Mouse (Mus musculus) hindbrain, embryonic 16.5 days (tissue): ENCODE measurements around the gene Arglu1. TPM values are rescaled to one million over a fixed set of nuclear protein-coding genes. Genes with fewer than 3 reads are reported as not detected.

ENCODE experiments used
- ATAC-seq: fragments of 200-750 bp; cut with Nextera tagmentation; 2 replicates; pipeline ENCODE4 v1.8.0; 2017; ENCODE audit warnings: moderate TSS enrichment, moderate library complexity
- H3K27ac ChIP-seq: fragments of 300-500 bp; sonication (generic); 2 replicates; pipeline ENCODE4 v1.5.1; 2014; ENCODE audit warnings: low read depth, mild to moderate bottlenecking, control low read depth, low read length, moderate library complexity
- H3K27me3 ChIP-seq: fragments of 300-500 bp; sonication (generic); replicated peaks from 2 replicates; pipeline ENCODE4 v1.6.1; 2014; ENCODE audit warnings: low read length; ENCODE audit not compliant: control insufficient read depth, insufficient read depth
- H3K36me3 ChIP-seq: fragments of 300-500 bp; sonication (generic); 2 replicates; pipeline ENCODE4 v1.6.1; 2014; ENCODE audit warnings: mild to moderate bottlenecking, low read length, moderate library complexity, mixed read lengths; ENCODE audit not compliant: control insufficient read depth, insufficient read depth
- H3K4me1 ChIP-seq: fragments of 300-500 bp; sonication (generic); 2 replicates; pipeline ENCODE4 v1.6.1; 2014; ENCODE audit warnings: low read depth, low read length; ENCODE audit not compliant: control insufficient read depth, insufficient read depth
- H3K4me2 ChIP-seq: fragments of 300-500 bp; sonication (generic); 2 replicates; pipeline ENCODE4 v1.6.1; 2014; ENCODE audit warnings: mild to moderate bottlenecking, low read length, control low read depth, moderate library complexity
- H3K4me3 ChIP-seq: fragments of 300-500 bp; sonication (generic); 2 replicates; pipeline ENCODE4 v1.5.1; 2014; ENCODE audit warnings: mild to moderate bottlenecking, low read length, control low read depth, moderate library complexity
- H3K9ac ChIP-seq: fragments of 300-500 bp; sonication (generic); 2 replicates; pipeline ENCODE4 v1.6.1; 2014; ENCODE audit warnings: low read depth, mild to moderate bottlenecking, control low read depth, low read length, moderate library complexity
- H3K9me3 ChIP-seq: fragments of 300-500 bp; sonication (generic); 2 replicates; pipeline ENCODE4 v1.6.1; 2014; ENCODE audit warnings: mild to moderate bottlenecking, low read length, moderate library complexity; ENCODE audit not compliant: control insufficient read depth
- WGBS: fragments of 180-500 bp; shearing (Covaris S2); extraction: QIAGEN DNeasy Blood & Tissue Kit; methylation state at CpG from one replicate; pipeline ENCODE4 v1.1.7; 2014; 5-methylcytosine and 5-hydroxymethylcytosine counted together
- polyA plus RNA-seq: library from polyadenylated mRNA; unstranded; fragments of >200 nt; fragmentation: Nextera tagmentation; extraction: Ambion mirVana; gene quantifications from 2 replicates; pipeline ENCODE4 v1.2.1, GENCODE M21; 2015

Gene Arglu1
- polyA plus RNA-seq: 111 and 117 TPM in 2 replicates

DNA sequence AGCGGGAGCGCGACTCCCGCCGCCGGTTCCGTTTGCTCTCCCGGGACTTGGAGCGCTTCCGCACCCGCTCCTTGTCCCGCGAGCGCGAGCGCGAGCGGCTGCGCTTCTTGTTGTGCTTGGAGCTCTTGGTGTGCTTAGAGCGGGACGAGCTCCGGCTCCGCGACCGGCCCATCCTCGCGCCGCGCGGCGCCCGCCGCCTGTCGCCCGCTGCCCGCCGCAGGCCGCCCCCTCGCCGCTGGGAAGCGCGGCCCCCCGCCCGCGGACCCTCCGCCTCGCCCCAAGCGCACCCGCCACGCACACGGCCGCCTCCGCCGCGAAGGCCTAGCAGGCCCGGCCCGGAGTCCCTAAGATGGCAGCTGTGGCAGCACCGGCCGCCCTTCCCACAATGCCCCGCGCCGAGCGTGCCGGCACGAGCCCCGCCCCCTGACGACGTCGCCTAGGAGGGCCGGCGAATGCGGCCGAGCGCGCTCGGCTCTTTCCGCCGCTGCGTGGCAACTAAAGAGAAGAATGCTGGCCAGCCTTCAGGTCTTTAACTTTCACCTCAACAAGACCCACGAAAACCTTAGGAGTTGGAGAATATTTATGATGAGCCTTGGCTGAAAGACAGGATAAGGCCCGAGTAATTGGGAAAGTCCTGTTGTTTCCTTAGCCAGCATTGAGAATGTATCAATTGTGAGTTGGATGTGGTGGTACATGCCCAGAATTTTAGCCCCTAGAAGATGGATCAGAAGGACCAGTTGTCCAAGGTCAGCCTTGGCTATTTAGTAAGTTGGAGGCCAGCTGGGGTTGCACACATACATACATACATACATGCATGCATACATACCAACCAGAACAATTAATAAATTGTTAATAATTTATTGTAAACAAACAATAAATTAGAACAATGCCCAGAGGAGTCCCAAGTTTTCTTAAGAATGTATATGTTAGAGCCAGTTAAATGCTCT, at the start of gene Arglu1:
Gene Arglu1, minus strand, starts transcription at position 376 of the 947 bp plus-strand sequence.
- Histone ChIP-seq H3K27ac (peak within 1 kb of the TSS; percentile 98), H3K4me2 (peak within 1 kb of the TSS; percentile 87), H3K9ac (peak within 1 kb of the TSS; percentile 100), H3K4me1 (peaks cover 28% of the 10 kb centered on the region), H3K9me3 (no peaks in the 10 kb centered on the region), H3K27me3 (no peaks in the 10 kb centered on the region), H3K4me3 (peak within 1 kb of the TSS; percentile 83), H3K36me3 (no peaks in the 10 kb centered on the region)
- under 1% methylated on average over 68 of the region's 81 CpGs for WGBS
- ATAC-seq: peak; percentile 96

- 70% methylated on average over 3 of the region's 3 CpGs for WGBS
Measured at GRCm38 (mm10) chr8:8737271-8737670, 47.0 kb upstream of the Arglu1 start.

DNA sequence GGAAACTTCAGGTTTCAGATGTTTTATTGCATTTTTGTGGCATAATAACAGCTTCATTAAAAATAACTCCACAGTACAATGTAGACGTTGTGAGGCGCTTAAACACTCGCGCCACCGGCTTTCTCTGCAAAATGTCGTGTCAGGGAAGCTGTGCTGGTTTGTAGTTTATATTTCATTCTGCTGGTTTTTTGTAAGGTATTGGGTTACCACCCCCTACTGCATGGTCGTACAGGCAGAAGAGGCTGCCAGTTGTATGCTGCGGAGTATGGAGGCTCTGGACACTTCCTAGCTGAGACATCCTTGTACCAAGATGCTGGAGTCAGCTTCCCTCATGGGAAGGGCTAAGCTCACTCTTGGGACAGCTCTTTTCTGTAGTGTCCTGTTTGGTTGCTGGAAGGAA, 46.5 kb upstream of the Arglu1 start:
- Histone ChIP-seq H3K4me2 (no peak overlapping the region), H3K4me3 (no peak overlapping the region), H3K27ac (no peak overlapping the region), H3K36me3 (no peaks in the 10 kb centered on the region), H3K9me3 (no peaks in the 10 kb centered on the region), H3K9ac (no peak overlapping the region), H3K27me3 (no peaks in the 10 kb centered on the region), H3K4me1 (no peaks in the 10 kb centered on the region)
- 77% methylated on average over 8 of the region's 8 CpGs for WGBS
- no peak for ATAC-seq

More at GRCm38 (mm10) chr8:8737271-8737670, 47.0 kb upstream of the Arglu1 start:
- H3K27ac ChIP-seq: no peak overlapping the region
- no peak for ATAC-seq
- no peaks in the 10 kb centered on the region for H3K27me3 ChIP-seq
- no peak overlapping the region for H3K9ac ChIP-seq
- H3K4me3 ChIP-seq: no peak overlapping the region
- H3K4me1 ChIP-seq: no peaks in the 10 kb centered on the region
- no peak overlapping the region for H3K4me2 ChIP-seq
- no peaks in the 10 kb centered on the region for H3K36me3 ChIP-seq
- no peaks in the 10 kb centered on the region for H3K9me3 ChIP-seq

DNA sequence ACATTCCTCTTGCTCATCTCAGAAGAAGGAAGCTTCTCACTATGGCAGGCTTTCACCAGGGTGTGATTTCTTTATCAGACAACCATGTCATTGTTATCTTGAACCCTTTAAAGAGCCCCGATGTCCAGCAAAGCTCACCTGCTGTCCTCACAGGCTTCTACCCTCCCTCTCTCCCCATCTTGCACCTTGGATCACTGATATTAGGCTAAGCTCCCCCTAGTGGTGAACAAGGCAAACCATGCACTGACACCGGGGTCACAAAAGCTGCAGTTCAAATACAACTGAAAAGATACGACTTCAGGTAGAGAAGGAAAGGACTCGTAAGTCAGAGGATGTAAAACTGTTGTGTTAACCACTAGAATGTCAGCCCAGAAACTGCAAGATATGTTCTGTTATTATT, 43.5 kb upstream of the Arglu1 start:
- Histone ChIP-seq H3K9ac (no peak overlapping the region), H3K4me2 (no peak overlapping the region), H3K27ac (no peak overlapping the region), H3K4me1 (no peaks in the 10 kb centered on the region), H3K27me3 (no peaks in the 10 kb centered on the region), H3K9me3 (no peaks in the 10 kb centered on the region), H3K36me3 (no peaks in the 10 kb centered on the region), H3K4me3 (no peak overlapping the region)
- WGBS: 49% methylated on average over 4 of the region's 4 CpGs
- ATAC-seq: no peak

DNA sequence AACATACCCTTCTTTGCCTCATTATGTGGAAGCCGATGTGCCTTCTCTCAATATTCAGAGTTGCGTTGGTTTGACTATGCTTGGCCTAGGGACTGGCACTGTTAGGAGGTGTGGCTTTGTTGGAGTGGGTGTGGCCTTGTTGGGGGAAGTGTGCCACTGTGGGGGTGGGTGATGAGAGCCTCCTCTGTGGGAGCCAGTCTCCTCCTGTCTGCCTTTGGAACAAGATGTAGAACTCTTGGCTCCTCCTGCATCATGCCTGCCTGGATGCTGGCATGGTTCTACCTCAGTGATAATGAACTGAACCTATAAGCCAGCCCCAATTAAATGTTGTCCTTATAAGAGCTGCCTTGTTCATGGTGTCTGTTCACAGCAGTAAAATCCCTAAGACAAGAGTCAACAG, 38.3 kb upstream of the Arglu1 start:
- 97% methylated on average over 2 of the region's 2 CpGs for WGBS
- H3K4me2 ChIP-seq: no peak overlapping the region
- no peak overlapping the region for H3K4me3 ChIP-seq
- no peak for ATAC-seq
- no peaks in the 10 kb centered on the region for H3K36me3 ChIP-seq
- no peaks in the 10 kb centered on the region for H3K4me1 ChIP-seq
- H3K27ac ChIP-seq: no peak overlapping the region
- no peak overlapping the region for H3K9ac ChIP-seq
- H3K27me3 ChIP-seq: no peaks in the 10 kb centered on the region
- no peaks in the 10 kb centered on the region for H3K9me3 ChIP-seq

DNA sequence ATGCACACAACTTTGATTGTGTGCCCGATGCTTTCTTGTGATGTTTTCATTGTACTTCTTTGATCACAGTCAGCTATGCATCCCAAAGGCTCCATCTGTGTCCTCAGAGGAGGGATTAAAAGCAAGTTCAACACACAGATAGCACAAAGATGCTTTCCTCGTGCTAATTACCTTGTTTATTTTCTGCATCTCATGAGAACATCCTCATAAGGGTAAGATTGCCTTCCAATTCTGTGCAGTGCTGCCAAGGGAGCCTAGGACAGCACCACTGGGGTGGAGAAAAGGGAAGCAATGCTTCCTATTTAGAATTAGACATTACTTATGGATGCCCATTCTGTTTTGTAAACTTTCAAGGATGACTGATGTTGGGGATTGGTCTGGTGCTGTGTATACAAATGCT, 36.2 kb upstream of the Arglu1 start:
- ATAC-seq: peak; percentile 50; the same call in 1 of the 2 replicates

GRCm38 (mm10) chr8:8704813-8705212, 14.5 kb upstream of the Arglu1 start:
- 80% methylated on average over 9 of the region's 9 CpGs for WGBS
- H3K9ac ChIP-seq: no peak overlapping the region
- no peaks in the 10 kb centered on the region for H3K4me1 ChIP-seq
- H3K9me3 ChIP-seq: no peaks in the 10 kb centered on the region
- no peaks in the 10 kb centered on the region for H3K27me3 ChIP-seq
- no peak overlapping the region for H3K4me3 ChIP-seq
- H3K27ac ChIP-seq: no peak overlapping the region
- ATAC-seq: no peak
- no peak overlapping the region for H3K4me2 ChIP-seq
- H3K36me3 ChIP-seq: no peaks in the 10 kb centered on the region

More for the DNA sequence above, 36.2 kb upstream of the Arglu1 start:
- WGBS: 65% methylated on average over 2 of the region's 2 CpGs
- Histone ChIP-seq H3K4me2 (no peak overlapping the region), H3K9ac (no peak overlapping the region), H3K4me1 (no peaks in the 10 kb centered on the region), H3K9me3 (no peaks in the 10 kb centered on the region), H3K4me3 (no peak overlapping the region), H3K36me3 (no peaks in the 10 kb centered on the region), H3K27ac (no peak overlapping the region), H3K27me3 (no peaks in the 10 kb centered on the region)

GRCm38 (mm10) chr8:8703668-8704067, 13.3 kb upstream of the Arglu1 start:
- Histone ChIP-seq H3K4me2 (no peak overlapping the region), H3K36me3 (no peaks in the 10 kb centered on the region), H3K4me3 (no peak overlapping the region), H3K9me3 (no peaks in the 10 kb centered on the region), H3K9ac (no peak overlapping the region), H3K27me3 (no peaks in the 10 kb centered on the region), H3K4me1 (no peaks in the 10 kb centered on the region), H3K27ac (no peak overlapping the region)
- no peak for ATAC-seq
- 93% methylated on average over 2 of the region's 2 CpGs for WGBS

DNA sequence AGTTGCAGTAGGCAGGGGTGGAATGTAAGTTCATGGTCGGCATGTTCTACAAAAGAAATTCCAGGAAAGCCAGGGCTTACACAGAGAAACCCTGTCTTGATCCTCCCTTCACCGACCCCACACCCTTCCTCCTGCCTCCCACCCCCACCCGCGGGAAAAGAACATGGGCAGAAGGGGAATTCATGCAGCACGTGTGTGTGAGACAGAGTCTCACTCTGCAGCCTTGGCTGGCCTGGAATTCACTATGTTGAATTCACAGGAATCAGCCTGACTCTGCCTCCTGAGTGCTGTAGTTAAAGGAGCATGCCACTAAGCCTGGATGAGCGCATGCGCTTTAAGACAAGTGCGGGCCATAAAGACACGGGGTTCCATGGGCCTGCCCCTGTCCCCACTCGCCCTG, 10.5 kb upstream of the Arglu1 start:
- Histone ChIP-seq H3K4me1 (no peaks in the 10 kb centered on the region), H3K27me3 (no peaks in the 10 kb centered on the region), H3K36me3 (no peaks in the 10 kb centered on the region), H3K4me2 (no peak overlapping the region), H3K9ac (no peak overlapping the region), H3K27ac (no peak overlapping the region), H3K9me3 (no peaks in the 10 kb centered on the region), H3K4me3 (no peak overlapping the region)
- ATAC-seq: no peak
- WGBS: 87% methylated on average over 10 of the region's 10 CpGs
